Mouse (Mus musculus) liver, embryonic 12.5 days (tissue): Measurements from ENCODE around the gene Mtif2. TPM values are rescaled to one million over a fixed set of nuclear protein-coding genes. Genes with fewer than 3 reads are reported as not detected.
"Not testable (repeated sequence)": the region's sequence is repeated elsewhere in the genome, so short reads cannot be mapped to it uniquely, and the experiment has no call there.

ENCODE experiments used
- ATAC-seq: fragments of 200-750 bp; cut with Nextera tagmentation; 2 replicates; pipeline ENCODE4 v1.8.0; 2017; ENCODE audit warnings: moderate number of reproducible peaks, mild to moderate bottlenecking, moderate library complexity
- H3K27ac ChIP-seq: fragments of 300-500 bp; sonication (generic); 2 replicates; pipeline ENCODE4 v1.5.1; 2016; ENCODE audit warnings: mild to moderate bottlenecking
- H3K27me3 ChIP-seq: fragments of 300-500 bp; sonication (generic); replicated peaks from 2 replicates; pipeline ENCODE4 v1.6.1; 2016; ENCODE audit warnings: mild to moderate bottlenecking, moderate library complexity
- H3K36me3 ChIP-seq: fragments of 300-500 bp; sonication (generic); 2 replicates; pipeline ENCODE4 v1.6.1; 2016; ENCODE audit warnings: mild to moderate bottlenecking, moderate library complexity
- H3K4me1 ChIP-seq: fragments of 300-500 bp; sonication (generic); 2 replicates; pipeline ENCODE4 v1.6.1; 2016
- H3K4me2 ChIP-seq: fragments of 300-500 bp; sonication (generic); 2 replicates; pipeline ENCODE4 v1.6.1; 2016; ENCODE audit warnings: mild to moderate bottlenecking, moderate library complexity
- H3K4me3 ChIP-seq: fragments of 300-500 bp; sonication (generic); 2 replicates; pipeline ENCODE4 v1.5.1; 2016; ENCODE audit warnings: mild to moderate bottlenecking, moderate library complexity
- H3K9ac ChIP-seq: fragments of 300-500 bp; sonication (generic); 2 replicates; pipeline ENCODE4 v1.6.1; 2016; ENCODE audit warnings: mild to moderate bottlenecking, moderate library complexity
- H3K9me3 ChIP-seq: fragments of 300-500 bp; sonication (generic); replicated peaks from 2 replicates; pipeline ENCODE4 v1.6.1; 2016; ENCODE audit warnings: mild to moderate bottlenecking, moderate library complexity
- WGBS: fragments of 180-500 bp; shearing (Covaris S2); methylation state at CpG from one replicate; pipeline ENCODE4 v1.1.7; 2016; ENCODE audit not compliant: insufficient replicate concordance; 5-methylcytosine and 5-hydroxymethylcytosine counted together
- polyA plus RNA-seq: library from polyadenylated mRNA; unstranded; fragments of >200 nt; fragmentation: Nextera tagmentation; extraction: Ambion mirVana; gene quantifications from 2 replicates; pipeline ENCODE4 v1.2.1, GENCODE M21; 2016

The Mtif2 gene
- polyA plus RNA-seq, 1 experiment from 2014 or later, result 36.2 TPM

DNA sequence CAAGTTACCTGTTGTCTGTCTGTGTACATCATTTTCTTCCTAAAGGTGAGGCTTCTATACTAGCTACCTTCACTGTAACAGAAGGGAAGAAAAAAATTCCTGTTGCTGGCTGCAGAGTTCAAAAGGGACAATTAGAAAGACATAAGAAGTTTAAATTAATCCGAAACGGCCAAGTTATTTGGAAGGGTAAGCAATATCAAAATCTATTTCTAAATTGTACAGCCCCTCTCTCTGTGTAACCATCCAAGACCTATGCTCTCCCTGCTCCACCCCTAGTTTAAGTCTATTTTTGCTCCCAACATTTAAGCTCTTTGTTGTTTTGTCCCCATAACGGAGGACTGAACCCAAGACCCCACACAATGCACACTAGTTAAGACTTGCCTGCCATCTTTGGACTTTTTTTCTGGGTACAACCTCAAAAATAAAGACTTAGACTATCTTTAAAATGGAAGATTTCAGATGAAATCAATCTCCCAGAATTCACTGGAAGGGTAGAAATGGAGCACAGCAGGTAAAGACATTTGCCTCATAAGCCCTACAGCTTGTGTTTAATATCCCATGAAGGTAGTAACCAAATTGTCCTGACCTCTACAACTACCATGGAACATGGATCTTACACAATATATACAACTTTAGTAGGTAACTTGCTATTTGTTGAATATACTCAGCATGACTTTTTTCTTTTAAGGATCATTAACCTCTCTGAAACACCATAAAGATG, 18.2 kb downstream of the Mtif2 start:
- ATAC-seq, result no peak
- Histone ChIP-seq H3K27me3 (no peaks in the 10 kb centered on the region), H3K9ac (no peak overlapping the region), H3K9me3 (no peaks in the 10 kb centered on the region), H3K4me3 (no peak overlapping the region), H3K27ac (0 out of 2 replicates have a peak overlapping the region, but pooled peaks have one; percentile 10), H3K4me1 (peaks cover 24% of the 10 kb centered on the region), H3K36me3 (peaks cover 63% of the 10 kb centered on the region), H3K4me2 (no peak overlapping the region)
- WGBS, result 87% methylated on average over 3 of the region's 3 CpGs

DNA sequence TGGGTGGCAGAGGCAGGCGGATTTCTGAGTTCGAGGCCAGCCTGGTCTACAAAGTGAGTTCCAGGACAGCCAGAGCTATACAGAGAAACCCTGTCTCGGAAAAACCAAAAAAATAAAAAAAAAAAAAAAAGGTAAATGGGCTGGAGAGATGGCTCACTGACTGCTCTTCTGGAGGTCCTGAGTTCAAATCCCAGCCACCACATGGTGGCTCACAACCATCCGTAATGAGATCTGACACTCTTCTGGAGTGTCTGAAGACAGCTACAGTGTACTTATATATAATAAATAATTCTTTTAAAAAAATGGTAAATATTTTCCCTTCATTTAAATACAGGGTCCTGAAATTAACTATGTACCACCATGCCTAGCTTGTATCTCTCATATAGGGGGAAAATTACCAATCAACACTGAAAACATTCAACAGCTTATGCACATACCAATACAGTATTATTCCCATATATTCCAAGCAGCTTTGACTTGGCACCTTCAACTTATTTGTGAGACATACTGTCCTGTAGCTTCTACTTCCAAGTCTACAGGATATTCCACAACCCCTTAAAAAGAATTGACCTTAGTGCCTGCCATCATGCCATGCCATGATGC, 19.0 kb downstream of the Mtif2 start:
- WGBS, result 74% methylated on average over 4 of the region's 4 CpGs
- H3K27ac ChIP-seq, result peak overlapping the region; percentile 36; the same call in 1 of the 2 replicates
- H3K27me3 ChIP-seq, H3K4me3 ChIP-seq, H3K9me3 ChIP-seq, H3K9ac ChIP-seq, ATAC-seq: not testable (repeated sequence)
- H3K4me1 ChIP-seq, result peaks cover 28% of the 10 kb centered on the region
- H3K36me3 ChIP-seq, result peaks cover 61% of the 10 kb centered on the region
- peak overlapping the region; percentile 18; the same call in 1 of the 2 replicates for H3K4me2 ChIP-seq

DNA sequence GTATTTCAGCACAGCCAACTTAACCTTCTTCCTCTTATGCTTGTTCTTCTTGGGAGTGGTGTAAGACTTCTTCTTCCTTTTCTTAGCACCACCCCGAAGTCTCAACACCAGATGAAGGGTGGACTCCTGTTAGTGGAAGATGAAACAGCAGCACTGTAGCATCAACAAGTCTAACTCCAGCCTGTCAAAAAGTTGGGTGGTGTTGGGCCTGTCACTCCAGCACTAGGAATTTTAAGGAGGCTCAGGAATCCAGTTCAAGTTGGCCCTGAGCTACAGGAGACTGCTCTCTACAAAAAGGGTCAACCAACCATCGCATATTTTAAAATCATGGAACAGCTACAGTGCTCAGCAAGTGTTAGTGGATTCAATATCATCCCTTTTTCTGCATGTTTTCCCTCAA, 20.1 kb downstream of the Mtif2 start:
- not testable (repeated sequence) for ATAC-seq, H3K27me3 ChIP-seq, H3K9me3 ChIP-seq
- Histone ChIP-seq H3K4me2 (peak overlapping the region; percentile 83), H3K36me3 (peaks cover 51% of the 10 kb centered on the region), H3K4me3 (peak overlapping the region; percentile 88), H3K27ac (peak overlapping the region; percentile 86), H3K9ac (peak overlapping the region; percentile 91), H3K4me1 (peaks cover 28% of the 10 kb centered on the region)
- WGBS, result 49% methylated on average over 2 of the region's 2 CpGs

DNA sequence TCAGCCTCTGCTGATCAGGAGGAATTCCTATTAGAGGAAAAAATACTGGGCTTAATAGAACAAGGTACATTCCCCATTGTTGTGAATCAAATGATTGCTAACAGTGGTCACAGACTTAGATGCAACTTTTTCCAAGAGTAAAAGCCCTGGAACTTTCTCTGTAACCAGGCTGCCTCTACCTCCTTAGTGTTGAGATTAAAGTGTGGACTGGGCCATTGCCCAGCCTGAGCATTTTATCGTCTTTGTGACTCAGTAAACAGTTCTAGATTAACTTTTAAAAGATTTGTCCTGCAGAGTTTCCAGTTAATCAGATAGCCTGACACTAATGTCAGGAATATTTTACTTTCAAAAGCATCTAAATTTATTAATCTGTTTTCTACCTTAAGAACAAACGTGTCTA, 20.6 kb downstream of the Mtif2 start:
- Histone ChIP-seq H3K4me2 (peak overlapping the region; percentile 83), H3K27ac (peak overlapping the region; percentile 86), H3K4me1 (peaks cover 28% of the 10 kb centered on the region), H3K36me3 (peaks cover 47% of the 10 kb centered on the region), H3K27me3 (no peaks in the 10 kb centered on the region), H3K9ac (peak overlapping the region; percentile 91), H3K4me3 (peak overlapping the region; percentile 88), H3K9me3 (no peaks in the 10 kb centered on the region)
- WGBS, result 4% methylated on average over 2 of the region's 2 CpGs
- ATAC-seq, result no peak

DNA sequence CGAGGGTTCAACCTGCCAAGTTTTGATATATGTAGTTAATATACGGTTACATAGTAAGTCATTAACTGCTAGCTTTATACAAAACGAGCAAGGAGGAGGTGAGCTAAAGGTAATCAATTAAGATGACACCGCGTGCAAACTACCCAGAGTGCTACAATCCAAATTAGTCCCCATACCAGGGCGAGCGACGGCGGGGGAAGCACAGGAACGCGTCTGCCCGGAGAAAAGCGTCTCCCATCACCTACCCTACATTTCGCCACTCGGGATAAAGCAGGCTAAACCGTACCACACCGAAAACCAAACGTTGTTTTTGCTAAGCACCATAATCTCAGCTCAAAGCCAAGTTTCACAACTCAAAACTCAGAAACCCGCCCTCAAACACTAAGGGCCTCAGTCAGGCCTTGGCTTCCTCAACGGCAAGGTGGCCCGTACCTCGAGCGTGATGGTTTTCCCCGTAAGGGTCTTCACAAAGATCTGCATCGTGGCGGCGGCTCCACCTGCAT, 21.1 kb downstream of the Mtif2 start:
- Histone ChIP-seq H3K4me2 (peak overlapping the region; percentile 83), H3K27ac (peak overlapping the region; percentile 86), H3K36me3 (peaks cover 44% of the 10 kb centered on the region), H3K4me1 (peaks cover 28% of the 10 kb centered on the region), H3K4me3 (peak overlapping the region; percentile 88), H3K27me3 (no peaks in the 10 kb centered on the region), H3K9me3 (no peaks in the 10 kb centered on the region), H3K9ac (peak overlapping the region; percentile 91)
- ATAC-seq, result peak; percentile 25
- under 1% methylated on average over 27 of the region's 27 CpGs for WGBS

DNA sequence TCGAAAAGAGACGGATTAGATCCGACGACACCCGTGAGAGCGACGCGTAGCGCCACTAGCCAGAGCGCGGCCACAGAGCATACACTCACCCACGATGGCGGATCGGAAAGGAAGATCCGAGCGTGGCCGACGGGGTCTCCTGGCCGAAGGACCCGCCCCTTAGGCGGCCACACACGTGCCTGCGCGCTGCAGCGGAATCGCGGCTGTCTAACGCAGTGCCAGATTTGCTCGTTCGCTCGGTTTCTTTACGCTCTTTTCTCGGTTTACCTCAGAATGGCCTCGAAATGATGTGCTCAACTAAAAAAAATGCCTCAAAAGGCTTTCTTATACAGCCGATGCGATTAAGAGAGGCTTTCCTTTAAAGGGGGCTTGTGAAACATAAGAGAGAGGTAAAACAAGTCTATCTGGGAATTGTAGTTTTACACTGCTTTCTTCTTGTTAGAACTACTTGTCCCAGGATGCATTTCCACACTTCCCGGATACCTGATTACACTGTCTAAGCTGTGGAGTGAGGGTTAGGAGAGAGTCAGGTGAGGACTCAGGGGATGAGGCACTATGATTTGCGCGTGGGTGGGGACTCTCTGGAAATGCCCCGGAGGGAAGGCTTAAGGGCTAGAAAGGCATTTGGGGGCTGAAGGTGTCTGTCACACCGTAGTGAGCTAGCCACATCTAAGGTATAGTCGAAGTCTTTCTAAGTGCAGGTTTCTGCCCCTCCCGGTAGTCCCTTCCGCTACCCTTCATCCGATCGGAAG, 21.7 kb downstream of the Mtif2 start, which contains the start of the genes Clhc1 and Rps27a:
Gene Clhc1, plus strand, starts transcription at position 199 of the 752 bp plus-strand sequence.
Gene Rps27a, minus strand, starts transcription at position 358 of the 752 bp plus-strand sequence.
- peak; percentile 96 for ATAC-seq

DNA sequence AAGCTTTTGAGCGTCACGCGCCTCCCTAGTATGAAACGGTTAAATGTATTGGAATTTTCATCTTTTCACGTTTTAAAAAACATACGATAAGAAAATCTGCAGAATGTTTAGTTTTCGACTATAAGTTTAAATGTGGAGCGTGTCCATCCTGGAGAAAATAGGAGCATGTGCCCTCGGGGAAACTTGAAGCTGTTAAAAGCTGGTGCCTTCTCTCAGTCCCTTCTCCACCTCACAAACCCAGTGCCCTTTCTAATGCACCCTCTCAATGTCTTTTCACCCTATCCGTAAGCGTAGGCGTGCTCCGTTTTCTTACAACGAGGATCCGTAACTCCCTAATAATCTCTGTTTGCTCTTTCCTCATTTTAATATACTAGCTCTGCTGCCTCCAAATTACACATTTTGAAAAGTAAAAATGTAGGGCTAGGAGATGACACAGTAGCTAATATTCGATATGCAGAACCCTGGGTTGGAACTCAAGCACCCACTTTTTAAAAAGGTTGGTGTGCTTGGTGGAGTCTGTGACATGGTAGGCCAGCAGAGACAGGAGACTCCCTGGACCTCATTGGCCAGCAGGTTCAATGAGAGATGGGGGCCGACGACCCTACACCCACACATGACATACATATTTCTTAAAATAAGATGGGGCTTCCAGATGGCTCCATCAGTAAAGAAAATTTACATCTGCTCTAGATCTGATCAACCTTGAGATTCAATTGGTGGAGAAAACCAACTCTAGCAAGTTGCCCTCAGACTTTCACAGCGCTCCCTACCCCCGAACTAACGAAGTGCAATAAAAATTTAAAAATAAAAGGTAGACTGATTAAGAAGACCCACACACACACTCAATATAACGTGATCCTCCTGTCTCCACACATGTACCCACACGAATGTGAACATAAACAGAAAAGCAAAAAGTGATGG, 22.6 kb downstream of the Mtif2 start:
- Histone ChIP-seq H3K4me3 (peak overlapping the region; percentile 88), H3K27me3 (no peaks in the 10 kb centered on the region), H3K36me3 (peaks cover 31% of the 10 kb centered on the region), H3K9ac (peak overlapping the region; percentile 91), H3K27ac (peak overlapping the region; percentile 86), H3K4me1 (peaks cover 28% of the 10 kb centered on the region), H3K4me2 (peak overlapping the region; percentile 83), H3K9me3 (no peaks in the 10 kb centered on the region)
- 16% methylated on average over 23 of the region's 23 CpGs for WGBS
- no peak for ATAC-seq

More for the DNA sequence above, 21.7 kb downstream of the Mtif2 start, which contains the start of the genes Clhc1 and Rps27a:
- Histone ChIP-seq H3K4me3 (peak within 1 kb of the TSS; percentile 88), H3K4me1 (peaks cover 28% of the 10 kb centered on the region), H3K36me3 (peaks cover 38% of the 10 kb centered on the region), H3K27ac (peak within 1 kb of the TSS; percentile 86), H3K9me3 (no peaks in the 10 kb centered on the region), H3K9ac (peak within 1 kb of the TSS; percentile 91), H3K27me3 (no peaks in the 10 kb centered on the region), H3K4me2 (peak within 1 kb of the TSS; percentile 83)
- WGBS, result under 1% methylated on average over 46 of the region's 46 CpGs

DNA sequence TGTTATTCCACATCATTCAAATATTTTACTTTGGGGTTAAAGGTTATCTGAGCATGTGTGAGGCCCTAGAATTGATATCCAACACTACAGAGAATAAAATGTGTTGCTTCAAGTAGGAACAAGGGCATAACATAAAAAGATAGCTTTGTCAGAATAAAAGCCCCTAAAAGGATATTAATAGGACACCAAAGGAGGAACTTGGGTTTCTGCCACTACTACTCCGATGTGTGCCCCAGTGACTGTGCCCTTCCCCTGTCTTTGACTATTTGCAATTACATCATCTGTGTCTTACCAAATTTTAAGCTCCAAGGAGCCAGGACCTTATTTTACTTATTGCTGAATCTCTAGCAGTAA, 23.2 kb downstream of the Mtif2 start:
- Histone ChIP-seq H3K4me1 (peaks cover 28% of the 10 kb centered on the region), H3K36me3 (peaks cover 25% of the 10 kb centered on the region), H3K9ac (0 out of 2 replicates have a peak overlapping the region, but pooled peaks have one; percentile 91), H3K27ac (no peak overlapping the region), H3K27me3 (no peaks in the 10 kb centered on the region), H3K9me3 (no peaks in the 10 kb centered on the region), H3K4me2 (peak overlapping the region; percentile 83), H3K4me3 (no peak overlapping the region; the same call in 1 of the 2 replicates)
- ATAC-seq, result no peak
- WGBS, result 45% methylated on average over 1 of the region's 1 CpGs

DNA sequence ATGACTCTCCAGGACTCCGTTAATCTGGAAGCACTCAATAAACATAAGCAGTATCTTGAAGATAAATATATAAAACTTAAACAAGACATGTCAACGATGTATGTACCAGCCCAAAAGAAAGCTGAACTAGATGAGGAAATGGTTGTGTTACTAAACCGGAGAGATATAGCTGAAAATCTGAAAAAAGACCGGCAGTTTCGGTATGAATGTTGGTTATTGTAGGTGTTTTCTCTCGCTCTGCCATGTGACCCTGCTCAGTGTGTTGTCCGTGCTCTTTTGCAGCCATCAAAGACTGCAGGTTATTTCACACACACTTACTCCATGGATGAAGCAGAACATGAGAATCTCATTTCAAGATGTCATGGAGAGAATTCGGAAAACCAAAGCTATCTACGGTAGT, 34.2 kb downstream of the Mtif2 start:
- H3K36me3 ChIP-seq, result no peaks in the 10 kb centered on the region

DNA sequence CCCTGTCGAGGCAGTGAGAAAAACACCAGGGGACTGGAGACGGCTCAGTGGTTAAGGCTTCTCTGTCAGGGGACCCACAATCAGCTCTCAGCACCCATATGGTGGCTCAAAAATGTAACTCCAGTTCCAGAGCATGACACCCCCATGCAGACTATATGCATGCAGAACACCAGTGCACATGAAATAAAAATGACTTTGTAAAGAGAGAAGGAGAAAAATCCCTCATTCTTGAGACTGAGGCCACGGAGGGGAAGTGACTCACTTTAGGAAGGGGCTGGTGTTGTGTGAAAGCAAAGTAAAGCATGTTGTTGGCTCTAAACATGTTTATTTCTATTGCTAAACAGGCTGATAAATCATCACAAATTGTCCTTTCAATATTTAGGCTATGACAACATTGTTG, 34.8 kb downstream of the Mtif2 start:
- no peaks in the 10 kb centered on the region for H3K27me3 ChIP-seq
- H3K9ac ChIP-seq, result no peak overlapping the region
- no peak overlapping the region for H3K4me2 ChIP-seq
- ATAC-seq, result no peak
- H3K36me3 ChIP-seq, result no peaks in the 10 kb centered on the region
- no peak overlapping the region for H3K4me3 ChIP-seq
- H3K27ac ChIP-seq, result no peak overlapping the region
- WGBS, result 69% methylated on average over 3 of the region's 3 CpGs
- no peaks in the 10 kb centered on the region for H3K4me1 ChIP-seq
- no peaks in the 10 kb centered on the region for H3K9me3 ChIP-seq

More for the DNA sequence above, 34.2 kb downstream of the Mtif2 start:
- Histone ChIP-seq H3K9ac (no peak overlapping the region), H3K27me3 (no peaks in the 10 kb centered on the region), H3K4me1 (no peaks in the 10 kb centered on the region), H3K9me3 (no peaks in the 10 kb centered on the region), H3K27ac (no peak overlapping the region), H3K4me3 (no peak overlapping the region), H3K4me2 (no peak overlapping the region)
- 74% methylated on average over 9 of the region's 9 CpGs for WGBS
- no peak for ATAC-seq

DNA sequence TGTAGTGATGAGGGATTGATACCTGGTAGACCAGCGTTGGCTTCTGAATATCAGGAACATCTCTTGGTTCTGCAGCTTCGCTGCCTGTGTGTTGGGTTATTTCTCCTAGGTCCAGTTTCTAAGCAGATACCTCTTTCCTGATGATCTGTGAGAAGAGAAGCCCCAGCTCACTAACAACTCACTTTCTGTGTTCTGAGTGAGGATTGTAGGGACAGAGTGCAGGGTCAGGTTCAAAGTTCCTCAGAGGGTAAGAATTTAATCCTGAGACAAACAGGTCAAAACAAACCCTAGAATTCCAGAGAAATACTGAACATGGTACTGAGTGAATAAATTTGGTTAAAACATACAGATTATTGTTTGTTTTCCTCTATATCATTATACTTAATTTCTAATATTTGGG, 37.2 kb downstream of the Mtif2 start:
- H3K27me3 ChIP-seq, result no peaks in the 10 kb centered on the region
- 73% methylated on average over 2 of the region's 2 CpGs for WGBS
- H3K4me2 ChIP-seq, result no peak overlapping the region
- ATAC-seq, result no peak
- no peaks in the 10 kb centered on the region for H3K4me1 ChIP-seq
- no peak overlapping the region for H3K27ac ChIP-seq
- H3K36me3 ChIP-seq, result no peaks in the 10 kb centered on the region
- no peak overlapping the region for H3K4me3 ChIP-seq
- H3K9me3 ChIP-seq, result no peaks in the 10 kb centered on the region
- H3K9ac ChIP-seq, result no peak overlapping the region
